In the genomic region with DNA sequence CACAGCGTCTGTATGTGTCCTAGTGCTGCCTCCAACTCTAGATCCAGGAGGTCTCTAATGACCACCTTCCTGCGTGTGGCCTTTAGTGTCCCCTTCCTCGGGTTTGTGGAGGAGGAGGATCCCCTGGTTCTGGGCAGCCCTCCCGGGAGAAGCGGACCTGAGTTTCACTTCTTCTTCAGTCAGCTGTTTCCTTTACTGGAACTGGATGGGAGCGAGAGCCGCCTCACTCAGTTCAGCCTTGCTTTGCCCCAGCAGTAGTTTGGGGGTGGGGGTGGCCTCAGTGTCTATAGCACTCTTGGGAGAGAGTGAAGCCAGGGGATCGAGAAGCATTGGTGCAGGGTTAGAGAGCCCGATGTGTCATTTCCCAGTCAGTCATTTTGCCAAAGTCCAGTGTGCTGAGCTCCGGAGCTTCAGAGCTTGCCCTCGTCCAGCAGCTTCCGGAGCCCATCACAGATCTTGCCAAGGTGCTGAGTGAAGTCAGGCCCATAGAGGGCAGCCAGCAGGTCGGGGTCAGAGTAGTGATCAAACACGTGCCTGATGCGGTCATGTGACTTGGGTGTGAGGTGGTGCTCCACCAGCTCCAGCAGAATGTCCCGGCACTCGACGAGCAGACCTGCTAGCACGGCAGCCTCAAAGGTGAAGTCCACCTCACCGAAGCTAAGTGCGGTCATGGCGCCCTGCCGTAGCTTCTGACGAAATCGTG, we compare ENCODE assay signal across 1 mouse cellular context.
TF ChIP-seq lines count a peak whose summit lies in the region.

No protein-coding gene starts in this region.

TF ChIP-seq in MEL, 35 proteins besides CTCF, POLR2A, EP300 and RAD21 (continued from another document):
- TF ChIP-seq NELFE (IDR thresholded peaks at IDR 0.05; ENCODE audit: low read depth, low read length): no peak
TF ChIP-seq in MEL: peak in this region for 1.
